Mouse (Mus musculus) small intestine, adult 2 months (tissue): ENCODE results near the gene Lsm12. TPM values are rescaled to one million over a fixed set of nuclear protein-coding genes. Genes with fewer than 3 reads are reported as not detected.

Experiments used
- H3K27ac ChIP-seq: fragments of 200-500 bp; 2 replicates; pipeline ENCODE4 v1.5.1; 2012; ENCODE audit warnings: low read depth, low read length, control low read depth, inconsistent platforms; ENCODE audit not compliant: insufficient read depth
- H3K27me3 ChIP-seq: fragments of 200-500 bp; 2 replicates; pipeline ENCODE4 v1.6.1; 2012; ENCODE audit warnings: mild to moderate bottlenecking, moderate library complexity, low read length, inconsistent platforms; ENCODE audit not compliant: control insufficient read depth, insufficient read depth
- H3K36me3 ChIP-seq: fragments of 200-500 bp; 2 replicates; pipeline ENCODE4 v1.6.1; 2012; ENCODE audit warnings: mild to moderate bottlenecking, low read length, control low read depth, inconsistent platforms; ENCODE audit not compliant: control insufficient read depth, insufficient read depth
- H3K4me1 ChIP-seq: fragments of 200-500 bp; 2 replicates; pipeline ENCODE4 v1.6.1; 2012; ENCODE audit warnings: low read length, inconsistent platforms, mixed read lengths; ENCODE audit not compliant: control insufficient read depth, insufficient read depth, insufficient read length
- H3K4me3 ChIP-seq: fragments of 200-500 bp; 2 replicates; pipeline ENCODE4 v1.5.1; 2012; ENCODE audit warnings: low read depth, mild to moderate bottlenecking, control low read depth, inconsistent platforms, low read length, moderate library complexity
- CTCF ChIP-seq: fragments of 200-500 bp; IDR thresholded peaks from 2 replicates; pipeline ENCODE4 v1.5.1; 2012; ENCODE audit warnings: low read depth, mild to moderate bottlenecking, control low read depth, inconsistent platforms, low read length, moderate library complexity, mixed read lengths; ENCODE audit not compliant: insufficient replicate concordance, insufficient read length; ENCODE audit errors: extremely low read depth
- POLR2A ChIP-seq: fragments of 200-500 bp; IDR thresholded peaks from 2 replicates; pipeline ENCODE4 v1.6.1; 2012; ENCODE audit warnings: low read depth, mild to moderate bottlenecking, control low read depth, inconsistent platforms, low read length, moderate library complexity
- WGBS: fragments of 180-500 bp; shearing (Covaris S2); methylation state at CpG from one replicate; pipeline ENCODE4 v1.1.7; 2018; 5-methylcytosine and 5-hydroxymethylcytosine counted together
- polyA plus RNA-seq: library from polyadenylated mRNA; depleted of rRNA; stranded (reverse); fragments of >200 nt; gene quantifications from 2 replicates; pipeline ENCODE4 v1.2.3, GENCODE M21; 2012

Gene Lsm12
- polyA plus RNA-seq, 1 experiment = 18.7 TPM

GRCm38 (mm10) chr11:102226067-102226978 is 41.2 kb upstream of the Lsm12 start:
- Histone ChIP-seq H3K36me3 (no peaks in the 10 kb centered on the region), H3K27me3 (no peaks in the 10 kb centered on the region), H3K27ac (no peak overlapping the region), H3K4me1 (peaks cover 10% of the 10 kb centered on the region; the same call in 1 of the 2 replicates), H3K4me3 (no peak overlapping the region)
- WGBS = 67% methylated on average over 12 of the region's 12 CpGs
- TF ChIP-seq POLR2A = no peak

GRCm38 (mm10) chr11:102225221-102225620 is 40.1 kb upstream of the Lsm12 start:
- no peak overlapping the region for H3K4me3 ChIP-seq
- 66% methylated on average over 5 of the region's 5 CpGs for WGBS
- no peaks in the 10 kb centered on the region for H3K36me3 ChIP-seq
- no peak overlapping the region for H3K27ac ChIP-seq
- peaks cover 12% of the 10 kb centered on the region; the same call in 1 of the 2 replicates for H3K4me1 ChIP-seq
- no peaks in the 10 kb centered on the region for H3K27me3 ChIP-seq
- no peak for TF ChIP-seq POLR2A
- no peak for TF ChIP-seq CTCF

DNA sequence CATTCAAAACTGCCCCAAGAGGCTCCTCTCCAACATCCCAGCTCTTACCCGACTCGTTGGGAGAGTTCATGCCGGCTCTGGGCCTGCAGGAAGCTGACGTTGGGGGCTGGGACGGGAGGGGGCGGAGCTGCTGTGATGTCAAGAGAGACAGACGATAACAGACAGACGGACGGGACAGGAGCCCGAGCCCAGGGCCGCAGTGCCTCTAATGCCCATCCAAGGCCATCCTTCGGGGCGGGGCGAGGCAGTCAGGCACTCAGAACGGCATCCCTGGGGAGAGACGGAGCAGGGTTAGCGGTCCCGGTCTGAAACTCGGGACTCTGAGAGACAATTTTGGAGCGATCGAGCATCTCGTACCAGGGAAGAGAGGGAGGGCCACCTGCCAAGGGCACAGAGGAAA is 39.6 kb upstream of the Lsm12 start:
- peak overlapping the region; percentile 8; the same call in 1 of the 2 replicates for H3K4me3 ChIP-seq
- H3K27me3 ChIP-seq = no peaks in the 10 kb centered on the region
- H3K4me1 ChIP-seq = peaks cover 17% of the 10 kb centered on the region
- no peak for TF ChIP-seq POLR2A
- no peak for TF ChIP-seq CTCF
- no peak overlapping the region for H3K27ac ChIP-seq
- H3K36me3 ChIP-seq = no peaks in the 10 kb centered on the region
- 46% methylated on average over 22 of the region's 22 CpGs for WGBS

GRCm38 (mm10) chr11:102223166-102223565 is 38.1 kb upstream of the Lsm12 start:
- whole genome bisulfite sequencing = 58% methylated on average over 6 of the region's 6 CpGs
- Histone ChIP-seq H3K4me3 (no peak overlapping the region), H3K27ac (no peak overlapping the region), H3K36me3 (no peaks in the 10 kb centered on the region), H3K27me3 (no peaks in the 10 kb centered on the region), H3K4me1 (peaks cover 23% of the 10 kb centered on the region)
- TF ChIP-seq POLR2A (no peak), CTCF (peak; percentile 39; the same call in 1 of the 2 replicates)

DNA sequence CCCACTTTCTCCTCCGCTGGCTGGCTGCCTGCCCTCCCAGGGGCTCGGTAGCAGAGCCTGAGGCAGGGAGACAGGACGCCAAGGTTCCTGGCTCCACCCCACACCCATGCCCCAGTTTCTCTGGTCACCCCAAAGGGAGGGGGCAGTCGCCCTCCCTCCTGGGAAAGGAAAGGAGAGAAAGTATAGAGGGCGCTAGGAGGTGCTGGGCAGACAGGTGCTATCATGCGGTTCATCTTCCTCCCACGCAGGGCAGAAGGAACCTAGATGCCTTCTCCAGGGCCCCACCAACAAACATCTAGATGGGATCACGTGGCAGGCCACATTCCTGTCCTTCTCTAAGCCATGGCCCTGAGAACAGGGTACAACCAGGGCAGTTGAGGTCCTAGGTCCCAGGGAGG is 36.9 kb upstream of the Lsm12 start:
- 77% methylated on average over 8 of the region's 8 CpGs for WGBS
- H3K27me3 ChIP-seq = no peaks in the 10 kb centered on the region
- H3K4me1 ChIP-seq = peaks cover 33% of the 10 kb centered on the region
- H3K4me3 ChIP-seq = no peak overlapping the region
- H3K36me3 ChIP-seq = no peaks in the 10 kb centered on the region
- TF ChIP-seq CTCF (no peak), POLR2A (no peak)
- H3K27ac ChIP-seq = no peak overlapping the region

GRCm38 (mm10) chr11:102221243-102221953 is 36.3 kb upstream of the Lsm12 start:
- TF ChIP-seq POLR2A (no peak), CTCF (no peak)
- WGBS = 84% methylated on average over 8 of the region's 8 CpGs
- Histone ChIP-seq H3K4me1 (peaks cover 35% of the 10 kb centered on the region), H3K36me3 (no peaks in the 10 kb centered on the region), H3K27ac (no peak overlapping the region), H3K4me3 (no peak overlapping the region), H3K27me3 (no peaks in the 10 kb centered on the region)

- Histone ChIP-seq H3K4me1 (peaks cover 44% of the 10 kb centered on the region), H3K27ac (no peak overlapping the region), H3K27me3 (no peaks in the 10 kb centered on the region), H3K4me3 (no peak overlapping the region), H3K36me3 (no peaks in the 10 kb centered on the region)
- WGBS = 31% methylated on average over 6 of the region's 6 CpGs
- TF ChIP-seq POLR2A (no peak), CTCF (no peak)
These were observed 35.4 kb upstream of the Lsm12 start for GRCm38 (mm10) chr11:102220451-102220850.
